Mouse (Mus musculus): ENCODE measurements around the gene Il17ra.

GRCm38 (mm10) chr6:120442171-120442749 lies 20.8 kb upstream of the Il17ra start:
- TF ChIP-seq USF1 (IDR thresholded peaks at IDR 0.05; ENCODE audit: low read depth) (no peak), CTCF (IDR thresholded peaks at IDR 0.05; ENCODE audit: control insufficient read depth, insufficient read depth, insufficient read length) (no peak), MYOD1 (IDR thresholded peaks at IDR 0.05; ENCODE audit: control insufficient read depth, insufficient read length, low read depth) (no peak), CEBPB (IDR thresholded peaks at IDR 0.05; ENCODE audit: low read depth) (no peak), FOSL1 (IDR thresholded peaks at IDR 0.05; ENCODE audit: insufficient read depth, low read length, poor library complexity, severe bottlenecking) (no peak), MAX (IDR thresholded peaks at IDR 0.05) (no peak)

All from C2C12 (cell line).